Mouse (Mus musculus) left cerebral cortex, adult 8-10 months (tissue): ENCODE measurements around the gene Pgp. TPM values are rescaled to one million over a fixed set of nuclear protein-coding genes. Genes with fewer than 3 reads are reported as not detected.
A peak's percentile ranks its signal among the peaks of the same experiment; 100 is the strongest.
"Not testable (repeated sequence)": the region's sequence is repeated elsewhere in the genome, so short reads cannot be mapped to it uniquely, and the experiment has no call there.

Experiments used
- DNase-seq, 2 experiments: peaks; one replicate each; pipeline ENCODE4 v3.0.0; 2022; ENCODE audit warnings: low spot score in 2 of 2
- total RNA-seq, 4 experiments: library from RNA; stranded (reverse); gene quantifications; 2 replicates each; pipeline ENCODE4 v1.2.4; 2022

Gene Pgp
- 10 to 100 TPM; 59.0 to 68.7 (median 63.8) TPM for total RNA-seq

DNA sequence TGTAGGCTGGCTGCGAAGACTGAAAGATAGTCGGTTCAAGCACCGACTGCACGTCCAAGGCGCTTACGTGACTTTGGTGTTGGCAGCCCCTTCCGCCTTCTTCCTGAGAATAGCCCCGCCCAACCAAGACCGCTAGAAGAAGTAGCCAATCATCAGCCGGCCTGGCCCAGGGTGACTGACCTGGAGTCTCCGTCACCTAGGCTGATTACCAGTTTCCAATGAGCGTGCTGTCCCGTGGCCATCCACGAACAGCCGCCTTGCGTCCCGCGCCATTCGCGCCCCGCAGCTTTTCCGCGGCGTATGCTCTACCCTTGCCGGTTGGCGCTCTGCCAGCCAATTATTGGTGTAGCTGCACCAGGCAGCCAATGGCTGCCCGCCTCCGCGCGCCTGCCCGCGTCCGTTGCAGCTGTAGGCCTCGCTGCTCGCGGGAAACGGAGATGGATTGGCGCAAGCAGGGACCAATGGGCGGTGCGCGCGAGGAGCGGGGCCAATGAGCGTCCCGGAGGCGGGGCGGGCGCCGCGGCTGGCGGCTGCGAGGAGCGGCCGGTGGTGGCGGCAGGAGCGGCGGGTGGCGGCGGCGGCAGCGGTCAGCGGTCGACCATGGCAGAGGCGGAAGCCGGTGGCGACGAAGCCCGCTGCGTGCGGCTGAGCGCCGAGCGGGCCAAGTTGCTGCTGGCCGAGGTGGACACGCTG lies at the start of gene Pgp, which contains the start of gene E4f1:
Gene Pgp, plus strand, starts transcription at position 483 of the 693 bp plus-strand sequence.
Gene E4f1, minus strand, starts transcription at position 404 of the 693 bp plus-strand sequence.
- peak; percentile 98 to 99 for DNase-seq

DNA sequence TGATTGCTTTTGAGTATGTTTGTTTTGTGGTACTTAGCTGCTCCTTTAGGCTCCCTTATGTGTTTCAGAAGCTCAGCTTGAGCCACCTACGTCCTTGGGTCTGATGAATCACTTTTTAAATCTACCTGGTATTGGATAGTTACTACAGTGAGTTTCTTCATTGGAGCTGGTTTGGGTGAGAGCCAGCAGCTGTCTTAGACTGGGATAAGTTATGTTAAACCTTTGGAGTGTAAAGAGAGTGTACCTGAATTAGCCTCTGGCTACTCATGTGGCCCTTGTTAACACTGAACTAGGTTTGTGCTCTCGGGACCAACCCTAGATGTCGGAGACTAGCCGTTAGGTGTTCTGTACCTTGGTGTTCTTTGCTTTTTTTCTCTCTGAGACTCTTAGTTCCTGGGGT lies 47.1 kb upstream of the Pgp start:
- DNase-seq, result no peak

DNA sequence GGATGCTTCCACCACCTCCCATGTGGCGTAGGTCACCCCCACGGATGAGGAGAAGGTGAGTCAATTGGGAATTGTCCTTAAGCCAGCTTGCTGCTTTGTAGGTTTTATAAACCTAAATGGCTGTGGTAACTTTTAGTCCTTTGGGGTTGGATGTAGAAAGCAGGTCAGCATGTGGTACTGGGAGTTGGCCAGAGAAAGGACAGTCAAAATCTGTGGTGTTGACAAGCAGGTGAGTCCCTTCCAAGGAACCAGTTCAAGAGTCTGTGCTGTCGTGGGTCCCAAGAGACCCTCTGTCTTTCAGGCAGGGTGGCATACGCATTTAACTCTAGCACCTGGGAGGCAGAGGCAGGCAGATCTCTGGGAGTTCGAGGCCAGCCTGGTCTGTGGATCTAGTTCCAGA lies 45.7 kb upstream of the Pgp start:
- no peak for DNase-seq

DNA sequence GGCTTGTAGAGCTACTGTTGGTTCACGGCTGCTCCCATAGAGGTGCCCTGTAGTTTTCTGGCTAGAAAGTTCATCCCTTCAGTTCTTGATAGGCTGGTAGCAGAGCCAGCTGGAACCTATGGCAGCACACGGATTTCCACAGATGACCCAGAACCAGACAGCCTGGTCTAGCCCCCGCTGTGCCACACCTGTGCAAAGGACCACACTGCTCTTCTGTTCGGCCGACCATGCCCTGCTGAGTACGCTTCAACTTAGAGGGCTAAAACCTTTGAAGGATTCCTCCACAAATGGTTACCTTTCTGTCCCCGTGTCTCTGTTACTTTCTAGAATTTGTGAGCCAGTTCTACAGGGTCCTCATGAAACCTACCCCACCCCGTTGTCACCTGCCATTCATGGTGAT lies 44.9 kb upstream of the Pgp start:
- not testable (repeated sequence) for DNase-seq

GRCm38 (mm10) chr17:24425905-24426304 lies 44.3 kb upstream of the Pgp start:
- no peak for DNase-seq

GRCm38 (mm10) chr17:24426471-24427169 lies 43.6 kb upstream of the Pgp start, which contains the start of gene Eci1:
Gene Eci1 (plus strand): TSS chr17:24426641.
- peak; percentile 84 to 92 for DNase-seq

- DNase-seq, result no peak
Measured at GRCm38 (mm10) chr17:24427170-24427557, 43.0 kb upstream of the Pgp start.

GRCm38 (mm10) chr17:24429201-24429983 lies 40.8 kb upstream of the Pgp start:
- DNase-seq, result no peak

DNA sequence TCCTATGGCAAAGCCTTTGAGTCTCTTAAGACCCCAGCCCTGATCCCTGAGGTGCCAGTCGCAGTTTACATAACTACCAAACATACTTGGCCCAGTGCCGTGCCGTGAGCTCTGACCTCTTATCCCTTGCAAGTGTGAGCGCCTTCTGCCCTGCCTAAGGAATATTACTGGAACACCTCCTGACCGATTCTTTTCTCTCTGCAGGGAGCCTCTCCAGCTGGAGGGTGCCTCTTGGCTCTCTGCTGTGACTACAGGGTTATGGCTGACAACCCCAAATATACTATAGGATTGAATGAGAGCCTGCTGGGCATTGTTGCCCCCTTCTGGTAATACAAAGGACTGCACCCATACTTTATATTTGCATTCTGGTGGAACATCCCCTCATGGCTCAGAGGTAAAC lies 33.2 kb upstream of the Pgp start:
- DNase-seq, result no peak

GRCm38 (mm10) chr17:24440377-24440776 lies 29.8 kb upstream of the Pgp start:
- no peak for DNase-seq

- no peak for DNase-seq
Measured at GRCm38 (mm10) chr17:24441148-24441547, 29.0 kb upstream of the Pgp start.

DNA sequence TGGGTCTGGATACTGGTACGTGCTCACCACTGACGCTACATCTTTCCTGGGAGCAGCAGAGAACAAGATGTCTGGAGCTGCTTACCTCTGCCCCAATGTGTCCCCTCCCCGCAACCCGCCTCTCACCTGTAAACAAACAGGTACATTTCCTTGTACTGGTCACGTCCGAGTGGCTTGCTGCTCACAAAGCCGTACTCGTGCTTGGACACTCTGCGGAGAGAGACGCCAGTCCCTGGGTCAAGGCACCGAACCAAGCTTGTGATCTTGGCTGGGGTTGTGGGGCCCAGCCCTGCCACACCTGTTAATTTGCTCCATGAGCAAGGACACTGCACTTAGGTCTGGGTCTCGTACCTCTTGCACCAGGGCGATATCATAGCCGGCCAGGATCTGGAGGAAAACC lies 28.1 kb upstream of the Pgp start:
- DNase-seq, result no peak

GRCm38 (mm10) chr17:24442632-24443155 lies 27.5 kb upstream of the Pgp start, which contains the start of gene Dnase1l2:
Gene Dnase1l2 (minus strand): TSS chr17:24443105.
- no peak for DNase-seq

DNA sequence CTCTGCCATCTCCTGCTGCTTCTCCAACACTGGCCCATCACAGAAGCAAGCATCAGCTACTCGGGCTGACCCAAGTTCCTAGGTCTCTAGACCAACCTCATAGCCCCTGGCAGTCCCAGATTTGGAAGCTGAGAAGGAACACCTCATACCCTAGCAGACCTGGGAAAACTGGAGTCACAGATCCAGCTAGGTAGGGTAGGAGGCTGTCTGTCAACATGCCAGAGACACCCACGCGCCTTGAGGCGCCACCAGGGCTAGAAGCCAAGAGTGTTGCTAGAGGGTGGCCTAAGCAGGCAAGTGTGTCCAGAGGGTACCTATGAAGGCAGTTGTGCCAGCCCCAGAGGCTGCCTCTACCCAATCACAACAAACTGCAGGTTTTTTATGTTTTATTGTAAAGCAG lies 26.8 kb upstream of the Pgp start:
- DNase-seq, result no peak

- no peak for DNase-seq
Measured at GRCm38 (mm10) chr17:24446590-24446989, 23.6 kb upstream of the Pgp start.

DNA sequence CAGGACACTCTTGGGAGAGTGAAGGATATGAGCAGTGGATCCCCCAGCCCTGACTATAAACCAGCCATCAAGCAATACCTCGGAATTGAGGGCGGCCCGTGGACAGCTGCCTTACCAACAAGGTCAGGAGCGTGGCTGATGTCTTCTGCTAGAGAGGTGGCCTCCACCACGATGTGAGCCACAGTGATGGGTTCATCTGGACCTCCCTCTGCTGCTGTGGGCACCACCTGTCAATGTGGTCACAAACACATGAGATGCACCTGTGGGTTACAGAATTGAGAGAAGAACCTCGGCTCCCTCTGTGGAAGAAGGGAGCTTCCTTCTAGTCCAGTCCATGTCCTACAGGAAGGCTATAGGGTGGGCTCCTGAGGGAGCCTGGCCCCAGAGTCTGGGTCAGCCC lies 20.7 kb upstream of the Pgp start:
- no peak for DNase-seq

DNA sequence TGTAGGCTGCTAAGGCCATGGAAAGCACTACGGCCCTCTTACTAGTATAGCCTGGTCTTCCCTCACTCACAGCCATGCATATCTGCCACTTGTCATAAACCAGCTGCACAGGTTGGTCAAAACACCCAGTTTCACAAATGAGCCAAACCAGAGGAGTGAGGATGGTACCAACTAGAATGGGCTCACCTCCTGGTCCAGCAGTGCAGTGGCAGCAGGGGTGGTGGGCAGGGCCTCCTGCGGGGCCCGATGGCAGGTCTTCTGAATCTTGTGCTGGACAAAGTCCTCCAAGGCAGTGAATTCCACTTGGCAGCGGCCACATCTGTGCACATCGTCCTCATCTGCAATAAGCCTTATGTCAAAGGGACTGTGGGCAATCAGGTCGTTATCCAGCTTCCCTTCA lies 19.0 kb upstream of the Pgp start:
- DNase-seq, result no peak

DNA sequence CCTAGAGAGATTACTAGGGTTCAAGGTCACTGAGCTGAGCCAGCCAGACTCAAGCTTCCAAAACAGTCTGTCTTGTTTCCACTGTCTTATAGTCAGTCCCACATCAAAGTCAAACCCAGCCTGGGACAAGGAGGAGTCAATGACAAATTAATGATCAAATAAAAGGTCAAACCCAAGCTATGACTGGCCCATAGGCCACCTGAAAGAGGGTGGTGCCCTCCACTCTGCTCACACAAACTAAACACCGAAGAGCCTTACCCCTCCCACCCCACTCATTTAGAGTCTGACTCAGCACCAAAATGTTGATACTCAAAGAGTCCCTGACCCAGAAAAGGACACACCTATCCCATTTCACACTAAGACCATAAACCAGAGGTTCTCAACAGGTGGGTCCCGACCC lies 16.8 kb upstream of the Pgp start:
- DNase-seq, result no peak

GRCm38 (mm10) chr17:24454218-24454755 lies 15.9 kb upstream of the Pgp start:
- DNase-seq, result no peak

DNA sequence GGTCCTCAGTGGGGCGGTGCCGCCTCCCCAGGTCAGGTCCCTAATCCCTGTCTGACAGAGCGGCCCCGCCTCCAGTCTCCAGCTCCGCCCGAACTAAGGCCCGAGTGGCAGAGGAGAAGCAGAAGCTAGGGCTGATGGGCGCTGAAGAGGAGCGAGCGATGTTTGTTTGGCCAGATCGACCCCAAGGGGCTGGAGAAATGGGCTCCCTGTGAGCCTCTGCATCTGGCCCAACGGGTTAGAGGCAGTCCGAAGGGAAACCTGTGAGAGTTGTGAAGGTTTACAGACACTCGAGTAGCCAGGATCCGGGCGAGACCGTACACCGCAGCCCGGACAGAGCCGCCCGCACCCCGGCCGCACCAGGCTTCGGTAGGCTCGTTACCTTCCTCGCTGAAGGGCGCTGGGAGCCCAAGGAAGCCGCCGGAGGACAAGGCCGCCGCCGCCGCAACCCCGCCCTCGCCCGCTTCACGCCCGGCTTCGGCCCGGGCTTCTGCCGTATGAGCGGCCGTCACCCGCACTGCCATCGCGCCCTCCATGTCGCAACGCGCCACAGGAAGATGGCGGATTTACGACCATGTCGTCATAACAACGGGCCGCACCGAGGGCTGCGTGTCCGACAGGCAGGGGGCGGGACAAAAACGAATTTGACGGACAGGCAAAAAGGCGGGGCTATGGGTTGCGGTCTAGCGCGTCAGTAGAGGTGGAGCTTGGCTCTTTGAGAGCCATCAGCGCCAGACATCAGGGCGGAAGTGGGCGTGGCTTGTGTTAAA lies 15.3 kb upstream of the Pgp start:
- peak; percentile 93 to 99 for DNase-seq
